Mouse (Mus musculus) B cell, adult 2 months (primary cell): ENCODE results near the gene Vwa3b.
"Not testable (repeated sequence)": the region's sequence is repeated elsewhere in the genome, so short reads cannot be mapped to it uniquely, and the experiment has no call there.

Experiments
- DNase-seq, 2 experiments: peaks; one replicate each; pipeline ENCODE4 v3.0.0; 2022

The Vwa3b gene

GRCm38 (mm10) chr1:37025962-37026686 lies at the start of gene Vwa3b:
Gene Vwa3b (plus strand): TSS chr1:37026596.
- no peak for DNase-seq

GRCm38 (mm10) chr1:36976770-36977169 lies 49.6 kb upstream of the Vwa3b start:
- no peak for DNase-seq

DNA sequence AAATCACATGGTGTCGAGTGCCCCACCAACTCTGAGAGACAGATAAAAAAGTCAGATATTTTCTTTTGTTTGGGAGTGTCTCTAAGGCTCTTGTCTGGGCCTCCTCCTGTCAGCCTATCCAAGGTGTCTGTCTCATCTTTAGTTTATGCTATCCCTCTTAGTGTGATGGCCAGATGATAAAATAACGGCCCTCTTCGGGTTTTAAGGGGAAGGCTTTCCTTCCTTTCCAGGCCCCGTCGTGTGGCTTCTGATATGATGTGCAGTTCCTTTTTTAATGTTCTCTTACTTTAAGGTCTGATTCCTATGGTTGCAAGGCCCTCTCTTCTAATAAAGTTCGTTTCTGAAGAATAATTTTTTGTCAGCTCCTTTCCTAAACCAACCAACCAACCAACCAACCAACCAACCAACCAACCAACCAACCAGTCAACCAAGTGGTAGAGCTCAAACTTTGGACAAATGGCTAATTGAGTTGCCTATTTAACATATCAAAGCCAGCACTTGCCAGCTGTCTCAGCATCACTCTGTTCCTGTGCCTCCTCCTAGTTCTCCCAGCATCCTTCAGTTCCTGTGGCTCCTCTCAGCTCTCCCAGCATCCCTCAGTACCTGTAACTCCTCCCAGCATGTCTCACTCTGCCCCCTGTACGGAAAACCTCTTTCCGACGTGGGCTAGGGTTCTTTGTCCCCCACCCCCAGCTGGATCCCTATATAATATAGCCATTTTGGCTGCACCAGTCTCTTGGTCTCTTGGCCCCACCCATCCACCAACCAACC lies 44.0 kb upstream of the Vwa3b start:
- DNase-seq: no peak

- DNase-seq: no peak
Observed at GRCm38 (mm10) chr1:36983754-36984153, 42.6 kb upstream of the Vwa3b start.

- DNase-seq: no peak
Observed at GRCm38 (mm10) chr1:36984406-36984805, 42.0 kb upstream of the Vwa3b start.

- DNase-seq: no peak
Observed at GRCm38 (mm10) chr1:36985896-36986295, 40.5 kb upstream of the Vwa3b start.

- DNase-seq: no peak
Observed at GRCm38 (mm10) chr1:36986396-36987160, 39.8 kb upstream of the Vwa3b start.

GRCm38 (mm10) chr1:36987172-36988148 lies 38.9 kb upstream of the Vwa3b start:
- DNase-seq: peak; percentile 60 to 66

GRCm38 (mm10) chr1:36988161-36988560 lies 38.2 kb upstream of the Vwa3b start:
- peak; percentile 67 to 72 for DNase-seq

GRCm38 (mm10) chr1:36988561-36988960 lies 37.8 kb upstream of the Vwa3b start:
- no peak for DNase-seq

DNA sequence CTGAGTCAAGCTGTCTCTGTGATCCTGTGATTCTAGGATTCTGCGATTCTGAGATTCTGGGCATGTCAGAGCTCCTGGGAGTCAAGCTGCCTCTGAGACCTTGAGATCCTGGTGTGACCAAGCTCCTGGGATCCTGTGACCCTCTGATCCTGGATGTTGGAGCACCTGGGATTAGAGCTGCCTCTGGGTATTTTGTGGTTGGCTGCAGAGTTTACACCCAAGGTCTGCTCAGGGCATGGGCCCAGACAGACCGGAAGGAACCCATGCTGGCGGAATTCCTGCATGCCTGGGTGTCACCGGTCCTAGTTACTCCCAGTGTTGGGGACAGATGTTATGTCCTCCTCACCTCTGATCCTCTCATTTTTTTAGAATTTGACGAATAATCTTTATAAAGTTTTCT lies 32.1 kb upstream of the Vwa3b start:
- no peak for DNase-seq

DNA sequence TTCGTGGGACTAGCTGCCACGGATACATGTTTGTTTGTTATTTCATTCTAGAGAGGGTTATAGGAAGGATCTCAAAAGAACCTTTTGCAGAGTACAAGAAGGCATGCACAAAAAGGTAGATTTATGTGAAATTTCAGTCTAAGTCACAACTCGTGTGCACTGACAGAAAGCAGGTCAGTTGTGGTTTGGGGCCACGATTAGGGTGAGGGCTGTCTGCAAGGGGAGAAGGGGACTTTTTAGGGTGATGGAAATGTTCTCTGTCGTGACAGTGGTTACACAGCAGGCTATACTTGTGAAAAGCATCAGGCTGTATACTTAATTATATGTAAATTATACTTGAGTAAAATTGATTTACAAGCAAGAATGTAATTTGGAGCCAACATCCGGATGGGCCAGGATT lies 30.6 kb upstream of the Vwa3b start:
- no peak for DNase-seq

- DNase-seq: no peak
Observed at GRCm38 (mm10) chr1:36996561-36997213, 29.7 kb upstream of the Vwa3b start.

- DNase-seq: peak; percentile 56 to 58
Observed at GRCm38 (mm10) chr1:37000307-37000706, 26.1 kb upstream of the Vwa3b start.

DNA sequence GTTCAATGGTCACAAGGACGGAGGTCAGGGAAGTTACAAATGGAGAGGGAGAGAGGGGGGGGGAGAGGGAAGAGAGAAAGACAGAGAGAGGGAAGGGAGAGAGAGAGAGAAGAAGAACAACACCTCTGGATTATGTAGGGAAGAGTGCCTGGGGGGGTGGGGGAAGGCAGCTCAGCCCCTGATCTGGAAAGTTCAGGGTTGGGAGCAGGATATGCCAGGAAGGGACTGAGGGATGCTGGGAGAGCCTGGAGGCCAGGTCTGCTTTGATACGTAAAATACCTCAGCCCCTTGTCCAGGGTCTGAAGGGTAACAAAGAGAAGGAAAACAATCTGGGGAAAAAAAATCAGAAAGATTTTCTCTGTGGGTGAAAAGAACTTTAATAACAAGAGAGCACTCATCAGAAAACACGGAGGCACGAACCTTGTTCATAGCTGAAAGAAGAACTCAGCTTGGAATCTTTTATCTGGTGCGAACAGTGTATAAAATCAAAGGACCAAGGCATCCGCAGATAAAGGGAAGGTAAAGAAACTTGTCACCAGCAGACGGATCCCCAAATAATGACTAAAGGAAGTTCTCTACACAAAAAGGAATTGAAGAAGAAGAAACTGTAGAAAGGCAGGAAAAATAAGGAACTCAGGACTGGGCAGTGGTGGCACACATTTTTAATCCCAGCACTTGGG lies 24.6 kb upstream of the Vwa3b start:
- DNase-seq: no peak

GRCm38 (mm10) chr1:37002316-37003008 lies 23.9 kb upstream of the Vwa3b start:
- no peak for DNase-seq

GRCm38 (mm10) chr1:37004533-37004932 lies 21.9 kb upstream of the Vwa3b start:
- no peak for DNase-seq

DNA sequence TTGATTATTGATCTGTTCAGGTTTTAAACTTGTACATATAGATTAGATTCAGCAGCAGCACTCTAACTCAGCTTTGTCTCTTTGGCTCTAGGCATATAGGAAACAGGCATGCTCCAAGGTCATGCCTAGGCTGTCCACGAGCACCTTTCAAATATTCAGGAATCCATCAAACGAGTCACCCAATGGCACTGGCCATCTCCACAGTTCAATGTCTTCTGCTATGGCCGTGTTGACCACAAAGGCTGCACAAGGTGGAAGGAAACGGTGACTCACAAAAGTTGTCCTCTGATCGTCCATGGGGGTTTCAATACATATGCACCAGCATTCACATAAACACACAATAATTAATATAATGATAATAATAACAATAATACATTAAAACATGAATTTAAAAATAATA lies 21.4 kb upstream of the Vwa3b start:
- no peak for DNase-seq

GRCm38 (mm10) chr1:37006529-37006928 lies 19.9 kb upstream of the Vwa3b start:
- not testable (repeated sequence) for DNase-seq

DNA sequence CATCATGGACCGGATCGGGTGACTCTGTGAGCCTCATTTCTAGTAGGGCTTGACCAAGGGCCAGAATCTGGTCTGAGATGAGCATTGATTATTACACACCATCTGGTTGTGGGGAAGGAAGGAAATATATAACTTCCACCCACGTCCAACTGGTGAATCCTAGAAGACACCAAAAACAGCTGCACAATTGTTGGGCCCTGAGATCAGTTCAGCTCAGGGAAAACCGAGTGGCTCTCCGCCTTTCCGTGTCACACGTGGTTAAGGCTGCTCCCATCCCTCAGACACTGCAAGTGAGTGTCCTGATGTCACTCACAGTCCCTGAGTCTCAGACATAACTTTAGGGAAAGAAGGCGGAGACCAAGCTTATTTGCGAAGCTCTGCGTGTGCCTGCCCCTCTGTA lies 16.5 kb upstream of the Vwa3b start:
- DNase-seq: no peak
